Mouse (Mus musculus) erythroblast, embryonic 14.5 days (primary cell): Measurements from ENCODE around the gene Cacna1g. TPM values are rescaled to one million over a fixed set of nuclear protein-coding genes. Genes with fewer than 3 reads are reported as not detected.

ENCODE experiments used
- H3K27me3 ChIP-seq: 2 replicates; pipeline ENCODE4 v1.6.1; 2012; ENCODE audit warnings: inconsistent platforms; ENCODE audit not compliant: control insufficient read depth
- H3K36me3 ChIP-seq: 2 replicates; pipeline ENCODE4 v1.6.1; 2012; ENCODE audit warnings: mild to moderate bottlenecking, inconsistent platforms; ENCODE audit not compliant: control insufficient read depth
- H3K4me1 ChIP-seq: 2 replicates; pipeline ENCODE4 v1.6.1; 2012; ENCODE audit warnings: inconsistent platforms; ENCODE audit not compliant: control insufficient read depth
- H3K4me3 ChIP-seq: replicated peaks from 2 replicates; pipeline ENCODE3; 2012; ENCODE audit warnings: moderate library complexity, mild to moderate bottlenecking, inconsistent platforms
- H3K9me3 ChIP-seq: 2 replicates; pipeline ENCODE4 v1.6.1; 2012; ENCODE audit warnings: low read length, inconsistent platforms, mixed read lengths; ENCODE audit not compliant: control insufficient read depth
- GATA1 ChIP-seq: IDR thresholded peaks from 2 replicates; pipeline ENCODE4 v1.6.1; 2012; ENCODE audit warnings: low read length, inconsistent platforms, mixed read lengths
- TAL1 ChIP-seq: IDR thresholded peaks from 3 replicates; pipeline ENCODE4 v1.6.1; 2012; ENCODE audit warnings: low read length, inconsistent platforms, mixed read lengths
- polyA plus RNA-seq: library from polyadenylated mRNA; stranded (reverse); fragments of >175 nt; gene quantifications from 2 replicates; pipeline ENCODE4 v1.2.3, GENCODE M21; 2012

The Cacna1g gene
- polyA plus RNA-seq, 1 experiment = 10.3 TPM

GRCm38 (mm10) chr11:94483436-94483835, 9.4 kb upstream of the Cacna1g start:
- no peak for TF ChIP-seq GATA1
- TF ChIP-seq TAL1 = no peak
- H3K4me3 ChIP-seq = no peak overlapping the region
- H3K36me3 ChIP-seq = no peaks in the 10 kb centered on the region
- H3K27me3 ChIP-seq = peaks cover 47% of the 10 kb centered on the region
- no peaks in the 10 kb centered on the region for H3K9me3 ChIP-seq
- no peaks in the 10 kb centered on the region for H3K4me1 ChIP-seq

- no peaks in the 10 kb centered on the region for H3K4me1 ChIP-seq
- H3K9me3 ChIP-seq = no peaks in the 10 kb centered on the region
- TF ChIP-seq TAL1 (no peak), GATA1 (no peak)
- no peaks in the 10 kb centered on the region for H3K36me3 ChIP-seq
- H3K27me3 ChIP-seq = peaks cover 51% of the 10 kb centered on the region
- H3K4me3 ChIP-seq = no peak overlapping the region
These were observed 8.7 kb upstream of the Cacna1g start for GRCm38 (mm10) chr11:94482738-94483137.

- TF ChIP-seq GATA1 (no peak), TAL1 (no peak)
- H3K9me3 ChIP-seq = no peaks in the 10 kb centered on the region
- peaks cover 53% of the 10 kb centered on the region for H3K27me3 ChIP-seq
- H3K4me3 ChIP-seq = no peak overlapping the region
- no peaks in the 10 kb centered on the region for H3K36me3 ChIP-seq
- H3K4me1 ChIP-seq = no peaks in the 10 kb centered on the region
These were observed 8.0 kb upstream of the Cacna1g start for GRCm38 (mm10) chr11:94481963-94482362.

- H3K27me3 ChIP-seq = peaks cover 56% of the 10 kb centered on the region
- TF ChIP-seq TAL1 (no peak), GATA1 (no peak)
- H3K36me3 ChIP-seq = no peaks in the 10 kb centered on the region
- no peaks in the 10 kb centered on the region for H3K4me1 ChIP-seq
- no peak overlapping the region for H3K4me3 ChIP-seq
- no peaks in the 10 kb centered on the region for H3K9me3 ChIP-seq
These were observed 6.4 kb upstream of the Cacna1g start for GRCm38 (mm10) chr11:94480382-94480781.

GRCm38 (mm10) chr11:94477651-94478050, 3.7 kb upstream of the Cacna1g start:
- TF ChIP-seq TAL1 = no peak
- TF ChIP-seq GATA1 = no peak
- H3K9me3 ChIP-seq = peaks cover 5% of the 10 kb centered on the region; the same call in 1 of the 2 replicates
- no peaks in the 10 kb centered on the region for H3K36me3 ChIP-seq
- H3K4me3 ChIP-seq = no peak overlapping the region
- peaks cover 70% of the 10 kb centered on the region for H3K27me3 ChIP-seq
- peaks cover 8% of the 10 kb centered on the region for H3K4me1 ChIP-seq

- Histone ChIP-seq H3K4me3 (no peak overlapping the region), H3K9me3 (peaks cover 5% of the 10 kb centered on the region; the same call in 1 of the 2 replicates), H3K36me3 (no peaks in the 10 kb centered on the region), H3K27me3 (peaks cover 89% of the 10 kb centered on the region), H3K4me1 (peaks cover 8% of the 10 kb centered on the region)
- TF ChIP-seq GATA1 (no peak), TAL1 (no peak)
These were observed 1.7 kb upstream of the Cacna1g start for GRCm38 (mm10) chr11:94475722-94476121.

- Histone ChIP-seq H3K9me3 (peaks cover 5% of the 10 kb centered on the region; the same call in 1 of the 2 replicates), H3K4me1 (peaks cover 8% of the 10 kb centered on the region), H3K27me3 (peaks cover 97% of the 10 kb centered on the region), H3K4me3 (peak overlapping the region; percentile 22), H3K36me3 (no peaks in the 10 kb centered on the region)
- TF ChIP-seq TAL1 (no peak), GATA1 (no peak)
These were observed 529 bp upstream of the Cacna1g start for GRCm38 (mm10) chr11:94474544-94474910.

GRCm38 (mm10) chr11:94472916-94473706, 887 bp downstream of the Cacna1g start:
- peaks cover 5% of the 10 kb centered on the region; the same call in 1 of the 2 replicates for H3K9me3 ChIP-seq
- H3K27me3 ChIP-seq = peaks cover 90% of the 10 kb centered on the region
- peaks cover 8% of the 10 kb centered on the region for H3K4me1 ChIP-seq
- H3K36me3 ChIP-seq = no peaks in the 10 kb centered on the region
- no peak overlapping the region for H3K4me3 ChIP-seq
- TF ChIP-seq GATA1 (no peak), TAL1 (no peak)

- peaks cover 5% of the 10 kb centered on the region; the same call in 1 of the 2 replicates for H3K9me3 ChIP-seq
- no peaks in the 10 kb centered on the region for H3K36me3 ChIP-seq
- H3K4me1 ChIP-seq = peaks cover 8% of the 10 kb centered on the region
- H3K4me3 ChIP-seq = no peak overlapping the region
- no peak for TF ChIP-seq TAL1
- H3K27me3 ChIP-seq = peaks cover 85% of the 10 kb centered on the region
These were observed 1.4 kb downstream of the Cacna1g start for GRCm38 (mm10) chr11:94472585-94472915.
